Mouse (Mus musculus) adipocyte (in vitro differentiated cells): ENCODE results near the gene Smim15.
A peak's percentile ranks its signal among the peaks of the same experiment; 100 is the strongest.

ENCODE experiments used
- DNase-seq: peaks from one replicate; pipeline ENCODE4 v3.0.0-alpha.2; 2016; ENCODE audit warnings: low spot score

Smim15 gene

GRCm38 (mm10) chr13:108063374-108064134 lies 19.3 kb downstream of the Smim15 start:
- no peak for DNase-seq

GRCm38 (mm10) chr13:108064331-108064730 lies 20.1 kb downstream of the Smim15 start:
- no peak for DNase-seq

GRCm38 (mm10) chr13:108066021-108066420 lies 21.8 kb downstream of the Smim15 start:
- DNase-seq: no peak

DNA sequence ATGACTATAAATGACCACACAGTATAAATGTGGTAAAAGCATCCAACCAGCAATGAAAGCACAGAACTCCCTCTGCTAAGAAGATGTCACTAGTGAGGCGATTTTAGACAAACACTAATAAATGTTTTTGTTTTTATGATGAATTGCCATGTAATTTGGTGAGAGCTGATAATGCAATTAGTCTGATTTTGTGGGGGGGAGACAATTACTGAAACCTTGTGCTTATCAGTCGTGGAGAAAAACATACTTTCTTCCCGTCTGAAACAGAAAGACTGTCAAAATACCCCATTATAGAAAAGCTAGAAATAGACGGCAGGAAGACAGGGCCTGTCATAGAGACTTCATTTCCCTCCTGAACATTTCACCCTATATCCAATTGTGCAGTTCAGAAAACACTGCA lies 24.9 kb downstream of the Smim15 start:
- no peak for DNase-seq

DNA sequence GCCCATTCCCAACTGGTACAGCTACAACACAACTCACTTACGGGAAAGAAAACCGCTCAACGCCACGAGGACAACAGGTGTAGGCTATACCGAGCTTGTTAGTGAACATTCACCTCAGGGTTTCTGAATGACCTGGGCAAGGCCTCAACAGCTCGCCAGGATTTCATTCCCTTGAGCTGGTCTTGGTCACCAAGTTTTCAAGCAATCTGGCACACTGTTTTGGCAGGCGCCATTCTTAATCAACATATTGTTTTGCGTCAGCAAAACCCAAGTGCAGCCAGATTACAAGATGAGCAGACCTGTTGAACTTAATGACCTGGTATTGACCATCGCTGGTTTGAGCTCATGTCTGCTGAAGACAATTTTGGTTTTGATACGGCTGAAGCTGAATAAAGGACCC lies 25.9 kb downstream of the Smim15 start:
- no peak for DNase-seq

GRCm38 (mm10) chr13:108077476-108077875 lies 33.2 kb downstream of the Smim15 start:
- no peak for DNase-seq

DNA sequence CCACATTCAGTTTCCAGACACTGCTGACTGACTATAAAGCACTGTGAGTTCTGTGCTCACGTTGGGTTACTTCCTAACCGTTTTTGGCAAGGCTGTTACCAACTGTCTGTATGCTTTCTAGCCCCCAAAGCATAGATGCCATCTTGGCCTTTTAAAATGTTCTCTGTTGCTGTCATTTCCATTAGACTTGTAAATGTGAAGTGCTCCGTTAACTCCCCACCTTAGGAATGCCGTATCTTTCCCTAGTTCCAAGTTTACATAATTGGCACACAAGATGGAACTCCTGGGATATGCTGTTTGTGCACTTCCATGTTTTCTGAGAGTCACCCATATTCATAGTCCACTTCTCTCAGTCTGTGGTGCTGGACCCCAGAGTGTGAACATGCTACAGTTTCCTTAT lies 33.7 kb downstream of the Smim15 start:
- DNase-seq: no peak

GRCm38 (mm10) chr13:108084086-108084485 lies 39.8 kb downstream of the Smim15 start:
- no peak for DNase-seq

DNA sequence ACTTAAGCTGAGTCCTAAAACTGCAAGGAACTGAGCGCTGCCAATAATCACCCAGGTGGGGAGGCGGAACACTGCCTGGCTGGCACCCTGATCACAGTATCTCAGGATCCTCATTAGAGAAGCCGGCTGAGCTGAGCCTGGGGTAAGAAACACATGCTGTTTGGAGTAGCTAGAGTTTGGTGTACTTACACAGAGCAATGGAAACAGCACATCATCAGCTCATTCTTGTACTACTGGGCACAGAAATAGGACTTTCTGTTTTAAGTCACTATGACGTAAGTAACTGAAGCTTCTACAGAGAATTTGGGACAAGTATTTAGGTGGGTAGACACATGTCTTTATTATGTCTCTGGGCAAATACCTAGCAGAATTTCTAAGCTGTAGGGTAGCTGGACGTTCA lies 41.8 kb downstream of the Smim15 start:
- no peak for DNase-seq

DNA sequence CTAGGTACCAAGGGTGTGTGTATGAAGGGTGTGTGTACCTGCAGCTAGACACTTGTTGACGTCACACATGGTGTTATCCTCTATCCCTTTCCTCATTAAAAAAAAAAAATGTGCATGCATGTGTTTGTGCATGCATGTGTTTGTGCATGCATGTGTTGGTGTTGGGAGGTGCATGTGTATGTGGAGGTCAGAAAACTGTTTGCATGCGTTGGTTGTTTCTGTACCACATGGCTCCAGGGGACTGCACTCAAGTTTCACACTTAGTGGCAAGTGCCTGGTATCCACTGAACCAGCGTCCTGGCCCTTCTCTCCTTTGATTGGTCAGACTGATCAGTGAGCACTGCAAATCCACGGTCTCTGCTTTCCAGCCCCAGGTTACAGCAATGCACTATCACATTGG lies 42.5 kb downstream of the Smim15 start:
- DNase-seq: no peak

GRCm38 (mm10) chr13:108092290-108092689 lies 48.0 kb downstream of the Smim15 start:
- no peak for DNase-seq

- DNase-seq: no peak
Observed at GRCm38 (mm10) chr13:108094681-108095080, 50.4 kb downstream of the Smim15 start.

- DNase-seq: peak; percentile 17
Observed at GRCm38 (mm10) chr13:108095617-108096016, 51.4 kb downstream of the Smim15 start.

- DNase-seq: no peak
Observed at GRCm38 (mm10) chr13:108096446-108096845, 52.2 kb downstream of the Smim15 start.
